Mouse (Mus musculus): Measurements from ENCODE around the gene Gabrr2. TPM values are rescaled to one million over a fixed set of nuclear protein-coding genes. Genes with fewer than 3 reads are reported as not detected.

Gabrr2 gene
- total RNA-seq, 2 experiments from 2014 or later = 1.1 to 1.9 TPM

DNA sequence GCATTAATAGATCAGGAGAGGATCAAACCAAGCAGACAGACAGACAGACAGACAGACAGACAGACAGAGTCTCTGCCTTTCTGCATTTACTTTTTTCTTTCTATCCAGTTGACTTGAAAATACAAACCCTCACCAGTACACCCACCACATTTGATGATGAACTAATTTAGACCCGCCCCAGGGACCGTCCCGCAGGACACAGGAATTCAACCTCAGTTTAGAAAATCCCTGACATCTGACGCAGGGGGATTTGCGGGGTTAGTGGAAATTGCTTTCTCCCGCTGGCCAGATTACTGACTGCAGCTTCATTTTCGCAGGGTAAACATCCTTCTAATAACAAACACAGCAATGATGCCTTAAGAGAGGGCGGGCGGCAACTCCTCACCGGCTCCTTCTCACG lies 69.4 kb downstream of the Gabrr2 start, which contains the start of gene Gabrr1:
TSS of gene Gabrr1 (plus strand) at position 301 of the 400 bp plus-strand sequence.
- DNase-seq = no peak
- intact Hi-C loops (cut with DNase I) = no loop called here

Other genes starting within 250 kb of the Gabrr2 start
- 1 to 10 TPM; 3.6 to 7.4 TPM for gene Ankrd6, start 112.2 kb upstream of the Gabrr2 start, total RNA-seq (2021)
- gene Rragd, start 80.0 kb upstream of the Gabrr2 start, total RNA-seq (2021) = 10 to 100 TPM; 89.1 to 92.1 TPM
- gene Ube2j1, start 31.6 kb upstream of the Gabrr2 start, total RNA-seq (2021) = 10 to 100 TPM; 41.6 to 42.5 TPM
- under 1 TPM; 0.33 to 0.42 TPM for gene Gabrr1, start 69.5 kb downstream of the Gabrr2 start, total RNA-seq (2021)
- gene Pm20d2, start 126.7 kb downstream of the Gabrr2 start, total RNA-seq (2021) = 10 to 100 TPM; 55.9 to 62.9 TPM
- not detected for gene Srsf12, start 146.0 kb downstream of the Gabrr2 start, total RNA-seq (2021)
- gene Pnrc1, start 227.2 kb downstream of the Gabrr2 start, total RNA-seq (2021) = 100 to 1,000 TPM; 153 to 155 TPM
- 1 to 10 TPM; 9.5 to 10.0 TPM for gene Rngtt, start 247.3 kb downstream of the Gabrr2 start, total RNA-seq (2021)